Mouse (Mus musculus): Measurements from ENCODE around the gene Pip5k1c. TPM values are rescaled to one million over a fixed set of nuclear protein-coding genes. Genes with fewer than 3 reads are reported as not detected.

The Pip5k1c gene
- total RNA-seq, 2 experiments from 2014 or later = 17.3 to 51.0 TPM

GRCm38 (mm10) chr10:81340551-81341332 is 48.0 kb downstream of the Pip5k1c start:
- 0 out of 2 replicates have a peak, but pooled peaks have one; percentile 14 for ATAC-seq (replicated peaks; ENCODE audit: low FRiP score, low TSS enrichment, poor library complexity, severe bottlenecking)

GRCm38 (mm10) chr10:81341333-81341949 is 48.7 kb downstream of the Pip5k1c start:
- ATAC-seq (replicated peaks; ENCODE audit: low FRiP score, low TSS enrichment, poor library complexity, severe bottlenecking) = 0 out of 2 replicates have a peak, but pooled peaks have one; percentile 16

GRCm38 (mm10) chr10:81342686-81343505 is 50.1 kb downstream of the Pip5k1c start, which contains the start of gene Gipc3:
TSS of gene Gipc3 (minus strand) at chr10:81343266.
- no peak for ATAC-seq (replicated peaks; ENCODE audit: low FRiP score, low TSS enrichment, poor library complexity, severe bottlenecking)

GRCm38 (mm10) chr10:81344421-81345161 is 51.8 kb downstream of the Pip5k1c start:
- no peak for ATAC-seq (replicated peaks; ENCODE audit: low FRiP score, low TSS enrichment, poor library complexity, severe bottlenecking)

GRCm38 (mm10) chr10:81345162-81345534 is 52.4 kb downstream of the Pip5k1c start:
- ATAC-seq (replicated peaks; ENCODE audit: low FRiP score, low TSS enrichment, poor library complexity, severe bottlenecking) = no peak

GRCm38 (mm10) chr10:81346453-81347067 is 53.8 kb downstream of the Pip5k1c start:
- peak; percentile 60 for ATAC-seq (replicated peaks; ENCODE audit: low FRiP score, low TSS enrichment, poor library complexity, severe bottlenecking)

- ATAC-seq (replicated peaks; ENCODE audit: low FRiP score, low TSS enrichment, poor library complexity, severe bottlenecking) = peak; percentile 39
Observed at GRCm38 (mm10) chr10:81349146-81349545, 56.4 kb downstream of the Pip5k1c start.

- ATAC-seq (replicated peaks; ENCODE audit: low FRiP score, low TSS enrichment, poor library complexity, severe bottlenecking) = no peak
Observed at GRCm38 (mm10) chr10:81349961-81350350, 57.2 kb downstream of the Pip5k1c start.

- ATAC-seq (replicated peaks; ENCODE audit: low FRiP score, low TSS enrichment, poor library complexity, severe bottlenecking) = peak; percentile 83
Observed at GRCm38 (mm10) chr10:81350351-81351063, 57.7 kb downstream of the Pip5k1c start, which contains the start of gene Hmg20b. TSS of gene Hmg20b (minus strand) at chr10:81350480.

GRCm38 (mm10) chr10:81351678-81352291 is 59.0 kb downstream of the Pip5k1c start:
- peak; percentile 19 for ATAC-seq (replicated peaks; ENCODE audit: low FRiP score, low TSS enrichment, poor library complexity, severe bottlenecking)

GRCm38 (mm10) chr10:81354738-81355477 is 62.1 kb downstream of the Pip5k1c start:
- no peak for ATAC-seq (replicated peaks; ENCODE audit: low FRiP score, low TSS enrichment, poor library complexity, severe bottlenecking)

GRCm38 (mm10) chr10:81355533-81355932 is 62.8 kb downstream of the Pip5k1c start:
- no peak for ATAC-seq (replicated peaks; ENCODE audit: low FRiP score, low TSS enrichment, poor library complexity, severe bottlenecking)

GRCm38 (mm10) chr10:81356352-81356990 is 63.7 kb downstream of the Pip5k1c start:
- ATAC-seq (replicated peaks; ENCODE audit: low FRiP score, low TSS enrichment, poor library complexity, severe bottlenecking) = no peak

GRCm38 (mm10) chr10:81356991-81357844 is 64.5 kb downstream of the Pip5k1c start, which contains the start of gene Mfsd12:
TSS of gene Mfsd12 (plus strand) at chr10:81357491.
- ATAC-seq (replicated peaks; ENCODE audit: low FRiP score, low TSS enrichment, poor library complexity, severe bottlenecking) = peak; percentile 74

GRCm38 (mm10) chr10:81358209-81358608 is 65.4 kb downstream of the Pip5k1c start:
- no peak for ATAC-seq (replicated peaks; ENCODE audit: low FRiP score, low TSS enrichment, poor library complexity, severe bottlenecking)

- no peak for ATAC-seq (replicated peaks; ENCODE audit: low FRiP score, low TSS enrichment, poor library complexity, severe bottlenecking)
Observed at GRCm38 (mm10) chr10:81358841-81359240, 66.1 kb downstream of the Pip5k1c start.

Data from megakaryocyte-erythroid progenitor cell, adult 5-6 weeks (primary cell).